In genomic region chr3:35404492-35405390, GRCm38 (mm10) we compare ENCODE assay signal across 8 mouse cellular contexts.
A peak's percentile ranks its signal among the peaks of the same experiment; 100 is the strongest.
DNase-seq lines count a peak whose midpoint lies in the region; ATAC-seq lines count a peak whose summit lies in the region.

No protein-coding gene starts in this region.

- WGBS in kidney, embryonic 16.5 days, result 17% methylated on average over 10 of the region's 10 CpGs
- WGBS in heart, embryonic 13.5 days, result 17% methylated on average over 10 of the region's 10 CpGs
- 1% methylated on average over 10 of the region's 10 CpGs for WGBS in midbrain, embryonic 13.5 days

- 0 out of 2 replicates have a peak overlapping the region, but pooled peaks have one; percentile 14 for H3K4me2 ChIP-seq in kidney, embryonic 16.5 days (replicated peaks; ENCODE audit: low read depth, low read length)
- H3K4me2 ChIP-seq in heart, embryonic 13.5 days, result peak overlapping the region; percentile 59
- H3K4me2 ChIP-seq in midbrain, embryonic 13.5 days (replicated peaks), result peak overlapping the region; percentile 19; the same call in 1 of the 2 replicates

- DNase-seq in kidney, adult 9 months, result no peak
- peak; percentile 48 for DNase-seq in adipocyte (ENCODE audit: low spot score)
- no peak for DNase-seq in adrenal gland, postnatal 36 days
- no peak for DNase-seq in spleen, postnatal 14 days (ENCODE audit: low spot score in 2 of 2)

- no peaks in the 10 kb centered on the region for H3K9me3 ChIP-seq in kidney, embryonic 16.5 days (ENCODE audit: low read length)
- no peaks in the 10 kb centered on the region for H3K9me3 ChIP-seq in heart, embryonic 13.5 days
- H3K9me3 ChIP-seq in midbrain, embryonic 13.5 days, result no peaks in the 10 kb centered on the region

- no peak overlapping the region for H3K27ac ChIP-seq in kidney, embryonic 16.5 days (ENCODE audit: low read length)
- H3K27ac ChIP-seq in heart, embryonic 13.5 days (replicated peaks), result peak overlapping the region; percentile 25; the same call in 1 of the 2 replicates
- H3K27ac ChIP-seq in midbrain, embryonic 13.5 days, result peak overlapping the region; percentile 83

- peak; percentile 39; the same call in 1 of the 2 replicates for ATAC-seq in kidney, embryonic 16.5 days (ENCODE audit: low FRiP score, low TSS enrichment)
- ATAC-seq in heart, embryonic 13.5 days (ENCODE audit: extremely low read depth, insufficient number of reproducible peaks, low FRiP score, low TSS enrichment), result no peak
- peak; percentile 78 for ATAC-seq in midbrain, embryonic 13.5 days
- no peak for ATAC-seq in granulocyte monocyte progenitor cell, adult 5-6 weeks (replicated peaks; ENCODE audit: poor library complexity, severe bottlenecking)

- H3K4me3 ChIP-seq in kidney, embryonic 16.5 days (ENCODE audit: low read length), result no peak overlapping the region
- H3K4me3 ChIP-seq in heart, embryonic 13.5 days, result peak overlapping the region; percentile 30
- no peak overlapping the region for H3K4me3 ChIP-seq in midbrain, embryonic 13.5 days (replicated peaks)

- no peaks in the 10 kb centered on the region for H3K27me3 ChIP-seq in kidney, embryonic 16.5 days (ENCODE audit: insufficient read depth, low read length)
- no peaks in the 10 kb centered on the region for H3K27me3 ChIP-seq in heart, embryonic 13.5 days (replicated peaks)
- H3K27me3 ChIP-seq in midbrain, embryonic 13.5 days, result no peaks in the 10 kb centered on the region

- no peaks in the 10 kb centered on the region for H3K36me3 ChIP-seq in kidney, embryonic 16.5 days (ENCODE audit: insufficient read depth, low read length)
- no peaks in the 10 kb centered on the region for H3K36me3 ChIP-seq in heart, embryonic 13.5 days
- no peaks in the 10 kb centered on the region for H3K36me3 ChIP-seq in midbrain, embryonic 13.5 days

- no peak overlapping the region for H3K9ac ChIP-seq in kidney, embryonic 16.5 days (replicated peaks; ENCODE audit: low read length)
- H3K9ac ChIP-seq in heart, embryonic 13.5 days, result peak overlapping the region; percentile 47; the same call in 1 of the 2 replicates
- H3K9ac ChIP-seq in midbrain, embryonic 13.5 days (replicated peaks), result no peak overlapping the region

- H3K4me1 ChIP-seq in kidney, embryonic 16.5 days (ENCODE audit: insufficient read depth, low read length), result peaks cover 10% of the 10 kb centered on the region; the same call in 1 of the 2 replicates
- peaks cover 4% of the 10 kb centered on the region; the same call in 1 of the 2 replicates for H3K4me1 ChIP-seq in heart, embryonic 13.5 days
- peaks cover 24% of the 10 kb centered on the region for H3K4me1 ChIP-seq in midbrain, embryonic 13.5 days (replicated peaks)

Comparison
In these comparisons a context has a peak if more than half of its experiments do, and no peak if none do; other contexts are left out.
1. ATAC-seq: peak in kidney, embryonic 16.5 days (single experiment) and midbrain, embryonic 13.5 days (single experiment); none in heart, embryonic 13.5 days (single experiment) and granulocyte monocyte progenitor cell, adult 5-6 weeks (single experiment).
2. Peak in every context shown above with its lines, with median percentiles within 50 percentile points of each other: H3K4me2 ChIP-seq.